Mouse (Mus musculus): ENCODE results near the gene Arfgef2.

The Arfgef2 gene

DNA sequence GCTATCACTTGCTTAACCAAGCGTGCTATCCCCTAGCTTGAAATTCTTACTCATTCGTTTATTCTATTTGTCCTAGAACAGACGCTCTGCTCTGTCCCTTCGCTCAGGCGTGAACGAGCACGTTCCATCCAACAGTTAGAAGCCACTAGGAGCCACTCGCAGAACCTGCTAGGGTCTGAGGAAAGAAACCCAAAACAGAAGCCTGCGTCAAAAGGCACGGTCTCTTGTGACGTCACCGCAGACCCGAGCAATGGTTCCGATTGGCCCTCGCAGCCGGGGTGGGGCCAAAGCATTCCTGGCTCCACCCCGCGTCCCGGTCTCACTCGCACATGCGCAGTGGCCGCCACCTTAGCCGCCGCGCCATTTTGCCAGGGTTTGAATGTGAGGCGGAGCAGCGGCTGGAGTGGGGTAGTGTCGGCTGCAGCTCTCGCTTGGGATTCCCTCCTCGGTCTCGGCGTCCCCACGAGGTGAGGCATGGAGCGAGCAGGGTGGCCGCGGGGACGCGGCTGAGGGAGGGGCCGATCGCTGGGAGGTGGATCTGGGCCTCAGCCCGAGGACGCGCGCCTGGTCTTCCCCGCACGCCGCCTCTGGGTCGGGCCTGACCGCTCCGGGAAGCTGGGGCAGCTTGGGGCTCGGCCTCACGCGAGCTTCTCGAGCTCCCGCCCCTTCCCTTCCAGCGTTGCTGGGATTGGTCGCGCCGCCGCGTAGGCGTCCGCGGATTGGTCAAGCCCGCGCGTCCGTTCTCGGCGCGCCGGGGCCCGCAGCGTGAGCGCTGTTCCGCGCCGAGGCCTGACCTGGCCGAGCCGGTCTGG is 100.5 kb downstream of the Arfgef2 start, which contains the start of gene Cse1l:
Gene Cse1l (plus strand): TSS at position 330 of the 812 bp plus-strand sequence.
- in situ Hi-C loops (cut with MseI, MboI), result no loop called here

DNA sequence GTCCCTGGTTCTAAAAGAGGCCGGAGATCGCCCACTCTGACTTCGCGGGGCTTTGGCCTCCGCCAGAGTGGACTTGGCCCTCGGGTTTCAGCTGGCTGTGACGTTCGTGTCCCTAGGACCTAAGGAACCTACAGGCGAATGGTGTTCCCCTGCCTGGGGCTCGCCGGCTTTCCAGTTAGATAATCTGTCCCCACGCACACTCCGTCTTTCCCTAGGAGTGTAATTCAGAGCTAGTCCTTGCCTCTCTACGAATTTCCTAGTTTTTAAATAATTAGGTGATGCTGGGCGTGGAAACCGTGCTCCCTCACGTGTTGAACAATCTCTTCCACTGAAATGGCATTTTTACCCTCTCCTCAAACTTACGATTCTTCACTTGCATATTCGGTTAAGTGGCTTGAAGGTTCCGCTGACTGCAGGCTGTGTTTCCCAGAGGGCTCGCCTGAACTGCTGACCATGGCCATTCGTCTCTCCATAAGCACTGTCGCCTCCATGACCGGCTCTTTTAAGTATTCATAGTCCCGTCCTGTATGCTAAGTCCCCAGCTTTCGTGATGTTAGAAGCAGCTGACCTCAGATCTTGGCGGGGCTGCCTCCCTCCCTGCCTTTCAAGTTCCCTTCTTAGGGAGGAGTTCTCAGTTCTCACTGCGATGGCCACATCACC is 101.3 kb downstream of the Arfgef2 start:
- in situ Hi-C loops (cut with MseI, MboI), result no loop called here

- in situ Hi-C loops (cut with MseI, MboI), result no loop called here
Measured at GRCm38 (mm10) chr2:166909729-166910128, 104.3 kb downstream of the Arfgef2 start.

DNA sequence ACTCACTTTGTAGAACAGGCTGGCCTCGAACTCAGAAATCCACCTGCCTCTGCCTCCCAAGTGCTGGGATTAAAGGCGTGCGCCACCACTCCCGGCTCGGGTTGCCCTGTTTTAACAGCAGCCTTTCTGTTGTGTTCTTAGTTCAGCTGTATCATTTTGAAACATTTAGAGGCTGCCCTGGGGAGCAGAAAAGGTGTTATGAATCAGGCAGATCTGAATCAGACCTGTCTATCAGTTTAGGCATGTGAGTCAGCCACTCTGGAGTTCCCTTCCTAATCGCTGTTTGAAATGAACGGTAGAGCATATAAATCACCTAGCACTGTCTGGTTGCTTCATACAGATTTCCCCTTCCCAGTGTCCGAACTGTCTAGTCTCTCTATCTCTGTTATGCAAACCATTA is 105.1 kb downstream of the Arfgef2 start:
- in situ Hi-C loops (cut with MseI, MboI), result no loop called here

DNA sequence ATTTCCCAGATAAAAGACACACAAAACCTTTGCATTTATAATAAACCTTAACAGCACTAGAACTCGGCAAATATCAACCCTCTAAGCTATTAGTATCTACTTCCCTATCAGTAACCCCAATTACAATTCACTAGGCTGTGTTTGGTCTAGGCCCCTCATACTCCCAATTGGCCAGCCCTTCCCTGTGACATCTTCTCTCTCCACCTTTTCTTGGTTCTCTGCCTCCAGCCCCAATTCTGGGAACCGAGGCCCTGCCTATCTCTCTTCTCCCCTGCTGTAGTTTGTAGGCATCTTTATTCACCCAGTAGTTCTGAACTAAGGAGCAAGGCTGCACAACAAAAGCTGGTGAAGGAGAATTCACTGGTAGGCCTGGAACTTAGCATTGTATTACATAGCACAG is 118.6 kb downstream of the Arfgef2 start:
- in situ Hi-C loops (cut with MseI, MboI), result no loop called here

DNA sequence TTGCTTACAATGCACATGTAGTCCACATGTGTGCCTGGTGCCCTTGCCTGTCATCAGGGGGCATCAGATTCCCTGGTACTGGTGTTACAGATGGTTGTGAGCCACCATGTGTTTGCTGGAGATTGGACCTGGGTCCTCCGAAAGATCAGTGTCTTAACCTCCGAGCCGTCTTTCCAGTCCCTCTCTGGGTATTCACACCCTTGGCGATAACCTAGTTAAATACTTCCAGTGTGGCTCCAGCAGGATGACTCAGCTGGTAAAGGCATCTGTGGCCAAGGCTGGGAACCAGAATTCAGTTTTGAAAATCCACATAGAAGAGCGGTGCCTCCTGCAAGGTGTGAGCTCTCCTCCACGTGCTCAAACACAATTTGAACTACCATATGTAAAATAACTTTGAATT is 128.6 kb downstream of the Arfgef2 start:
- in situ Hi-C loops (cut with MseI, MboI), result no loop called here

- in situ Hi-C loops (cut with MseI, MboI), result no loop called here
Measured at GRCm38 (mm10) chr2:166934416-166934815, 129.0 kb downstream of the Arfgef2 start.

DNA sequence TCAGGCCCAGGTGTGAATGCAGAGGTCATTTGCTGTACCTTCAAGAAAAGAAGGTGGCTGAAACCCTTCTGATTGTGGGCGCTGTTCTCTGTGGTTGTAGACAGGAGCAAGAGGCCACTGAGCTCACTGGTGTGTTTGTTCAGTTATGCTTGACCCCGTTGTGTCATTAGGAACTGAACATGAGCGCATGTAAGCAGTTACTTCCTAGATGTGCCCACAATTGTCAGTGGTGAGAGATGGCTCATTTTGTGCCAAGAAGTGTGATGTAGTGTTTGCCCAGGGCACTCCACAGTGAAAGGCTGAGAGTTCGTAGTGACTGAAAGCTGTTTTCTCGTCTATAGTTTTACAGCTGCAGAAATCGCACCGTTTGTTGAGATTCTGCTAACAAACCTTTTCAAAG is 130.2 kb downstream of the Arfgef2 start:
- in situ Hi-C loops (cut with MseI, MboI), result no loop called here

DNA sequence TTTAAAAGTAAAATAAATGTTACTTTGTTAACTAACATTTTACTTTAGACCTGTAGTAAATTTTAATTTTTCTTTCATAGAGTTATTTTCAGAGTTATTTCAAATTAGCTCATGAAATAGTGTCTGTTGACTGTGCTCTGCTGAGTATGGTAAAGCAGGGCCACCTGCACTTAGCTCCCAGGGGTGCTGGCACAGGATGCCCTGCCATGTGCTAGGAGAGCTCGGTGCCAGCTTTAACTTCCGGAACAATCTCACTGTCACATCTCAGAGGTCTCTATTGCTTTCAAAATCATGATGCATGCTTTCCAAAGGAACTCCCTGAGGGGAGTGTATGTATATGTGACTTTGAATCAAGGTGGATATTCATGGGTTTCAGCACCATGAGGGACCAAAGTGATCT is 130.8 kb downstream of the Arfgef2 start:
- in situ Hi-C loops (cut with MseI, MboI), result no loop called here

GRCm38 (mm10) chr2:166943146-166943545 is 137.8 kb downstream of the Arfgef2 start:
- in situ Hi-C loops (cut with MseI, MboI), result no loop called here

DNA sequence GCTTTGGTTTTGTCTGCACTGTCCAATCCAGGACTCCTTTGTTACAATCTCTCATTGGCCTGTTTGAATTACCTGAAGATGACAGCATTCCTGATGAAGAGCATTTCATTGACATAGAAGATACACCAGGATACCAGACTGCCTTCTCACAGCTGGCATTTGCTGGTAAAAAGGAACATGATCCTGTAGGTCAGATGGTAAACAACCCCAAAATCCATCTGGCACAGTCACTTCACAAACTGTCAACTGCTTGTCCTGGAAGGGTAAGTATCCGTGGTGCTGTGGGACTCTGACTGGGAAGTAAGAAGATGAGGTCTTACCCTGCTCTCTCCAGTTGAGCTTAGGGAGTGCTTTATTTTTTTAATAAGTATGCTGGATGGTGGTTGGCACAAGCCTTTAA is 139.0 kb downstream of the Arfgef2 start:
- in situ Hi-C loops (cut with MseI, MboI), result no loop called here

- in situ Hi-C loops (cut with MseI, MboI), result no loop called here
Measured at GRCm38 (mm10) chr2:166945456-166945855, 140.1 kb downstream of the Arfgef2 start.
